Mouse (Mus musculus): ENCODE results near the gene Cybrd1.

Cybrd1 gene

GRCm38 (mm10) chr2:71173031-71173430 is 55.3 kb downstream of the Cybrd1 start:
- DNase-seq (ENCODE audit: low read depth, low spot score): no peak

- no peak for DNase-seq (ENCODE audit: low read depth, low spot score)
Measured at GRCm38 (mm10) chr2:71176329-71177249, 58.9 kb downstream of the Cybrd1 start.

- DNase-seq (ENCODE audit: low read depth, low spot score): no peak
Measured at GRCm38 (mm10) chr2:71177250-71177615, 59.5 kb downstream of the Cybrd1 start.

- DNase-seq (ENCODE audit: low read depth, low spot score): no peak
Measured at GRCm38 (mm10) chr2:71177760-71178159, 60.0 kb downstream of the Cybrd1 start.

- DNase-seq (ENCODE audit: low read depth, low spot score): no peak
Measured at GRCm38 (mm10) chr2:71179716-71180115, 62.0 kb downstream of the Cybrd1 start.

- no peak for DNase-seq (ENCODE audit: low read depth, low spot score)
Measured at GRCm38 (mm10) chr2:71180566-71181217, 63.0 kb downstream of the Cybrd1 start.

- DNase-seq (ENCODE audit: low read depth, low spot score): no peak
Measured at GRCm38 (mm10) chr2:71187950-71188349, 70.2 kb downstream of the Cybrd1 start.

GRCm38 (mm10) chr2:71188861-71189260 is 71.1 kb downstream of the Cybrd1 start:
- no peak for DNase-seq (ENCODE audit: low read depth, low spot score)

- DNase-seq (ENCODE audit: low read depth, low spot score): no peak
Measured at GRCm38 (mm10) chr2:71191391-71192194, 73.9 kb downstream of the Cybrd1 start.

- DNase-seq (ENCODE audit: low read depth, low spot score): no peak
Measured at GRCm38 (mm10) chr2:71192195-71192807, 74.6 kb downstream of the Cybrd1 start.

Data from embryo, embryonic 11.5 days (tissue).